Mouse (Mus musculus) heart, adult 2 months (tissue): ENCODE results near the gene Pitpnm1.

Experiments
- CTCF ChIP-seq: fragments of 200-600 bp; IDR thresholded peaks from 2 replicates; pipeline ENCODE4 v1.8.1; 2022; ENCODE audit warnings: antibody characterized with exemption, mild to moderate bottlenecking, moderate library complexity
- EP300 ChIP-seq: fragments of 200-500 bp; IDR thresholded peaks from 2 replicates; pipeline ENCODE4 v1.6.1; 2011; ENCODE audit warnings: low read depth, low read length, control low read depth; ENCODE audit not compliant: insufficient read depth
- POLR2A ChIP-seq: fragments of 200-500 bp; IDR thresholded peaks from 2 replicates; pipeline ENCODE4 v1.6.1; 2011; ENCODE audit warnings: mild to moderate bottlenecking, low read depth, low read length, control low read depth; ENCODE audit not compliant: insufficient read depth

- TF ChIP-seq POLR2A (no peak), CTCF (no peak), EP300 (no peak)
These were observed 40.3 kb downstream of the Pitpnm1 start for GRCm38 (mm10) chr19:4140147-4140546.
